Mouse (Mus musculus) left cerebral cortex, adult 2 months (tissue): ENCODE measurements around the gene Zg16. TPM values are rescaled to one million over a fixed set of nuclear protein-coding genes. Genes with fewer than 3 reads are reported as not detected.

Experiments used
- DNase-seq, 2 experiments: peaks; one replicate each; pipeline ENCODE4 v3.0.0; 2021 to 2022; ENCODE audit warnings: low spot score in 2 of 2, mixed read lengths in 1 of 2; ENCODE audit errors: extremely low spot score in 1 of 2
- H3K27ac ChIP-seq: fragments of 200-600 bp; 2 replicates; pipeline ENCODE4 v1.8.1; 2022
- H3K4me3 ChIP-seq: fragments of 200-600 bp; 2 replicates; pipeline ENCODE4 v1.8.1; 2022
- CTCF ChIP-seq: fragments of 200-600 bp; IDR thresholded peaks from 2 replicates; pipeline ENCODE4 v1.8.1; 2022; ENCODE audit warnings: antibody characterized with exemption, mild to moderate bottlenecking, moderate library complexity
- intact Hi-C: fragments of 180-260 bp; cut with DNase I; formaldehyde crosslinking; loops from one replicate; pipeline ENCODE4 v1.15.1; 2025
- microRNA-seq, 2 experiments: library from miRNA; unstranded; fragments of <30 nt; microRNA quantifications; one replicate each; pipeline ENCODE4 v1.2.0; 2021
- total RNA-seq, 2 experiments: library from RNA; stranded (reverse); gene quantifications; 2 replicates each; pipeline ENCODE4 v1.2.3; 2021

Zg16 gene
- total RNA-seq, 2 experiments from 2014 or later, result not detected

DNA sequence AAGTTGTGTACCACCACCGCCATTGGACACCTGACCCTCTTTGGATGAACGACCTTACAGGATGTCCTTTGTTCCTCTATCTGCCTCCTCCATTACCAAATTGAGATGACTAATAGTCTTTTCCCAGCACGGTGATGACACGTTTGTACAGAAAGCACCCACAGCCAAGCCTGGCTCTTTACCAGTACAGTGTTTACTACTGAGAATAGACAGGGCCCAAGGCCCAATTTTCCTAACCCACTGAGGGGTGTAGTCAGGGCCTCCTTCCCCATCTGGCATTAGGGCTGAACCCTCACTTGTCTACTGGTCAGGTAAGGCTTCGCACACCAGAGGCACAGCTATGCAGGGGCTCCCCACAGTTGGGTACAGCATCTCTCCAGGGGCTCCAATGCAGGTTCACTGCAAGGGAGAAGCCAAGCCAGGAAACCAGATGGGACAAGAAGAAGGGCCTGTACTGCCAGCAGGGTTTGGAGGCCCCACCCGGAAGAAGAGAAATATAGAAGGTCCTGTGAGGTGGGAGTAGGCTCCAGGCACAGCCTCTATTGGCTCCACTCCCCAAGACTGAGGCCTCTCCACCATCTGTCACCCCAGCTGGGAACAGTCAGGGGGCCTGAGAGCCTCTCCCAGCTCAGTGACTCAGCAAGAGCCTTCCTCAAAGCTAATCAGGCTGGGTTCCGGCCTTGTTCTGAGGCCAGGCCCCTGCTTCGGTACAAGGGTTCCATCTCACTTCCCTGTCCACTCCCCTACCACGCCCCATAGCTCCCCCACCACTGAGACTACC lies 78.7 kb downstream of the Zg16 start:
- Histone ChIP-seq H3K27ac (peak overlapping the region; percentile 86), H3K4me3 (no peak overlapping the region)
- peak; percentile 45 to 83 for DNase-seq
- intact Hi-C loops, result loop anchor here (1.0 kb wide), 1 partner anchor 23 kb away; no protein-coding TSS in a partner anchor
- TF ChIP-seq CTCF, result no peak

GRCm38 (mm10) chr7:127007313-127008024 lies 79.7 kb downstream of the Zg16 start:
- no peak for TF ChIP-seq CTCF
- Histone ChIP-seq H3K4me3 (no peak overlapping the region), H3K27ac (peak overlapping the region; percentile 86)
- no peak for DNase-seq
- intact Hi-C loops, result loop anchor here (1.0 kb wide), 1 partner anchor 22 kb away; no protein-coding TSS in a partner anchor

DNA sequence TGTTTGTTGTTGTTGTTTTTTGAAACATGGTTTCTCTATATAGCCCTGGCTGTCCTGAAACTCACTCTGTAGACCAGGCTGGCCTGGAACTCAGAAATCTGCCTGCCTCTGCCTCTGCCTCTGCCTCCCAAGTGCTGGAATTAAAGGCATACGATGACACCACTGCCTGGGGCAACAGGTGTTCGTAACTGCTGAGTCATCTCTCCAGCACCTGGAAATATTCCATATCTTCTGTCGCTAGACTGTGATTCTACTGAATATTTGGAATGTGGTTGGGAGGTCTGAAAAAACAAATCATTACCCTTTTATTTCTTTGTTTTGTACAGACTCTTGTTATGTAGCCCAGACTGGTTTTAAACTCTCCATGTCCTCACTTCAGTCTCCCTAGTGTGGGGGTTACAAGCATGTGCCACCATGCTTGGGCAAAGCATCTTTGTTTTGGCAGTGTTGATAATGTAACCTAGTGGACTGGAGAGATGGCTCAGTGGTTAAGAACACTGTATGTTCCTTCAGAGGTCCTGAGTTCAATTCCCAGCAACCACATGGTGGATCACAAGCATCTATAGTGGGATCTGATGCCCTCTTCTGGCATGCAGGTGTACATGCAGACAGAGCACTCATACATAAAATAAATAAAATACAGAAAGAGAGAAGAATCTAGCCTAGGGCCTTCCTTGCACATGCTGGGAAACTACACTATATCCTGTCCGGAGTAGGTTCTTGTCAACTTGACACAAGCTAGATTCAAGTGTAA lies 82.8 kb downstream of the Zg16 start:
- no peak for DNase-seq
- intact Hi-C loops, result no loop called here
- no peak overlapping the region for H3K4me3 ChIP-seq
- TF ChIP-seq CTCF, result peak; percentile 15; the same call in 1 of the 2 replicates
- H3K27ac ChIP-seq, result no peak overlapping the region

DNA sequence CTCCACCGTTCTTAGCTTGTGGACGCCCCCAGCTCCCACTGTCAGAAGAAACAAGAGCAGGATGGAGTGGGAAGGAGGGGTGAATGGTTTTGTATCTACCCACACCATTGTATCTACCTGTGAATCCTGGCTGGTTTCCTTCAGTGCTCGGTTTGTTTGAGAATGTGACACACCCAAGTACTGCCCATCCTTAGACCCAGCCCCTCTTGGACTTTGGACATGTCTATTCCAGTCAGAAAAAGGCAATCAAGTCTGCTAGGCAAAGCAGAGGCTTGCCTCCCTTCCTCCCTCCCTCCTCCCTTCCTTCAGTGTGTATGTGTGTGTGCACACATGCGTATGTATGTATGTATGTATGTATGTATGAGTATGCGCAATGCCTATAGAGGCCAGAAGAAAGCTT lies 83.5 kb downstream of the Zg16 start:
- Histone ChIP-seq H3K4me3 (no peak overlapping the region), H3K27ac (no peak overlapping the region)
- TF ChIP-seq CTCF, result no peak
- DNase-seq, result no peak
- intact Hi-C loops, result no loop called here

Small RNA genes lying within 50 kb of the gene (microRNA-seq; reads per million reads assigned to microRNA genes)
- gene Gm44343, result 0 reads per million in 2 experiments

Other genes with a start within 250 kb of the Zg16 start
- 10 to 100 TPM; 46.9 to 51.7 TPM for gene Doc2a, start 239.9 kb downstream of the Zg16 start, total RNA-seq
- 10 to 100 TPM; 36.6 to 40.9 TPM for gene Hirip3, start 225.4 kb downstream of the Zg16 start, total RNA-seq
- gene Ino80e, start 225.0 kb downstream of the Zg16 start, total RNA-seq, result 10 to 100 TPM; 52.5 to 53.2 TPM
- gene Taok2, start 202.6 kb downstream of the Zg16 start, total RNA-seq, result 100 to 1,000 TPM; 162 to 167 TPM
- 10 to 100 TPM; 17.3 to 22.0 TPM for gene Tmem219, start 164.4 kb downstream of the Zg16 start, total RNA-seq
- 100 to 1,000 TPM; 135 to 146 TPM for gene Kctd13, start 158.4 kb downstream of the Zg16 start, total RNA-seq
- 10 to 100 TPM; 51.4 to 55.8 TPM for gene Asphd1, start 137.7 kb downstream of the Zg16 start, total RNA-seq
- gene Sez6l2, start 136.8 kb downstream of the Zg16 start, total RNA-seq, result 100 to 1,000 TPM; 421 to 427 TPM
- gene Cdipt, start 111.4 kb downstream of the Zg16 start, total RNA-seq, result 100 to 1,000 TPM; 181 to 186 TPM
- under 1 TPM in 1 of 2 experiments, not detected in 1; 0.52 TPM for gene Cdiptos, start 111.2 kb downstream of the Zg16 start, total RNA-seq
- 1 to 10 TPM; 7.2 to 8.3 TPM for gene Mvp, start 72.7 kb downstream of the Zg16 start, total RNA-seq
- gene Pagr1b, start 70.8 kb downstream of the Zg16 start, total RNA-seq, result 1 to 10 TPM in 1 of 2 experiments, not detected in 1; 1.2 TPM
- gene Pagr1a, start 70.0 kb downstream of the Zg16 start, total RNA-seq, result 10 to 100 TPM; 15.1 to 27.1 TPM
- 10 to 100 TPM; 61.0 to 66.3 TPM for gene Gm42742, start 66.2 kb downstream of the Zg16 start, total RNA-seq
- 100 to 1,000 TPM; 214 to 216 TPM for gene Prrt2, start 66.1 kb downstream of the Zg16 start, total RNA-seq
- 100 to 1,000 TPM; 210 to 221 TPM for gene Maz, start 60.3 kb downstream of the Zg16 start, total RNA-seq
- gene Kif22, start 44.9 kb downstream of the Zg16 start, total RNA-seq, result 1 to 10 TPM; 4.4 to 9.7 TPM
- gene AI467606, start 4.0 kb upstream of the Zg16 start, total RNA-seq, result 1 to 10 TPM; 1.2 TPM
- under 1 TPM; 0.28 to 0.32 TPM for gene Qprt, start 34.9 kb upstream of the Zg16 start, total RNA-seq
- gene Spn, start 50.5 kb upstream of the Zg16 start, total RNA-seq, result under 1 TPM; 0.18 to 0.23 TPM
- 10 to 100 TPM; 77.7 to 80.8 TPM for gene Cd2bp2, start 108.7 kb upstream of the Zg16 start, total RNA-seq
- gene Tbc1d10b, start 121.1 kb upstream of the Zg16 start, total RNA-seq, result 100 to 1,000 TPM in 1 of 2 experiments, 10 to 100 TPM in 1; 91.9 to 110 TPM
- gene Mylpf, start 121.6 kb upstream of the Zg16 start, total RNA-seq, result 1 to 10 TPM; 2.7 to 3.3 TPM
- 10 to 100 TPM; 17.8 to 20.5 TPM for gene Zfp553, start 145.7 kb upstream of the Zg16 start, total RNA-seq
- gene Sept1, start 145.8 kb upstream of the Zg16 start, total RNA-seq, result 1 to 10 TPM; 3.5 to 6.4 TPM
- gene Zfp771, start 156.9 kb upstream of the Zg16 start, total RNA-seq, result 10 to 100 TPM; 58.8 to 68.6 TPM
- gene Dctpp1, start 173.4 kb upstream of the Zg16 start, total RNA-seq, result 10 to 100 TPM; 24.1 to 25.9 TPM
- gene Sephs2, start 186.7 kb upstream of the Zg16 start, total RNA-seq, result 10 to 100 TPM; 33.0 to 39.8 TPM
- under 1 TPM; 0.37 to 0.59 TPM for gene Itgal, start 208.9 kb upstream of the Zg16 start, total RNA-seq